Mouse (Mus musculus) testis, postnatal 14 days (tissue): Measurements from ENCODE around the gene Sptan1.

Experiments
- DNase-seq: peaks from one replicate; pipeline ENCODE4 v3.0.0; 2021; ENCODE audit warnings: low spot score

Sptan1 gene

DNA sequence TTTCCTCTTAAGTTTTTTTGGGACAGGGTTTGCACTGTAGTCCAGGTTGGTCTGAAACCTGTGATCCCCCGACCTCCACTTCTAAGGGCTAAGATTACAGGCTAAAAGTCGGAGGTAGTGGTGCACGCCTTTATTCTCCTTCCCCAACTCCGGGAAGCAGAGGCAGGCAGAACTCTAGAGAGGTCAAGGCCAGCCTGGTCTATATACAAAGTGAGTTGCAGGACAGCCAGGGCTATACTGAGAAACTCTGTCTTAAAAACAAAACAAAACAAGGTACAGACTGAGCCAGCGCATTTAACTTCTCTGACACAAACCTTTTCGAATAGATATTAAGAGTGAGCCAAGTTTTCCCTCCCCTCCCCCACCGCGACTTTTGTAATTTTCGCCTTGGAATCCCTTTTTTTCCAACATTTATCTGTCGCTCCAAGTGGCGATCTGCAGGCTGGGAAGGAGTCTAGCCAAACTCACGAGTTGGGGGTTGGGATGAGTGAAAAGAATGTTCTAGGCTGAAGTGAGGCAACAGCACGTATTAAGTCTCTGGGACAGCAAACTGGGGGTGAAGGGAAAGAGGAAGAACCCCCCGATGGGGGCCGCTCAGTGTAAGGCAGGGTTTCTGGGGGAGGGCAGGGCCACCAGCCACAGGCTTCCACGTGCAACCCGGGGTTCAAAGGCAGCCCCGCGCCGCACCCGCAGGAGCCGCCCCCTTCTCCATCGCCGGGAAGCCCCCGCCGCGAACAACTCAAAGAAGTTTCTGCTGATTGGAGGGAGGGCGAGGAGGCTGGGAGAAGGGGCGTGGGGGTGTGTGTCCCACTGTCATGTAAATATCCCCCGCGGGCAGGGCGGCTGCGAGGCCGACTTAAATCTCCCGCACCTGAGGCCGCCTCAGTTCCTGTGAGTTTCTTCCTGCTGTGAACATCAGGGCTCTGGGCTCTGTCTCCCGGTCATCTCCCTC is 96.1 kb downstream of the Sptan1 start:
- peak; percentile 62 for DNase-seq

DNA sequence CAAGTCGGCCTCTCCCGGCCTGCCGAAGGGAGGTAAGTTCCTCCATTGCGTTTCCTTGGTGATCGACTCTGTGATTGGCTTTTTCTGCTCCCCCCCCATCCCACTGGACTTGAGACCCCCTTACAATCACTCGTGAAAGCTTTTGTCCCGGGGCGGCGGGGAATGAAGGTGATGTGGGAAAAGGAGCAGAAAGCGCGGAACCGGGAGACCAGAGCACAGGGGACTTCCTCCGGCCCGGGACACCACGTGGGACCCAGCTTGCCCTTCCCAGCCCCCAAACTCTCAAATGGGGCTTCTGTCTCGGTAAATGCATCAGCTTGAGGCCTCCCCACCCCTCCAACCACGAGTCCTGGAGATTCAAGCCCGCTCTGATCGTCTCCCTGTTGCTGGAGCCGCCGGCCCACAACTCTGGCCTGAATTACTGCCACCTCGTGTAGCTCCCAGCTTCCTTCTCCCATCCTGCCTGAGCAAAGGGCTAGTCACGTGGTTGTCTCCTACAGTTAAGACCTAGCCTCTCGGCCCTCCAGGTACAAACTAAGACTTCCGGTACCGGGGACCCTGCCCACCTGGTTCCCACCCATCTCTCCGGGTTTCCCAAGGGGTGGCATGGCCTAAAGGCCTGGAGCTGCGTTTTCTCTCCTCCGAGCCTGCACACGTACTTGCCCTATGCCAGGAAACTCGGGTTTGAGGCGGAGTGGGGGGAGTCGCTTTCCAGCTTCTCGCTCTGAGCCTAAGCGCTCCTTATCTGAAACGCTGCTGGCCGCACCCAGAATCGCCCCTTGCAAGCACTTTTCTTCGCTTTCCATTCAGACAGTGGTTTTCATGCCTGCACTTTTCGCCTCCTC is 97.1 kb downstream of the Sptan1 start:
- peak; percentile 66 for DNase-seq

DNA sequence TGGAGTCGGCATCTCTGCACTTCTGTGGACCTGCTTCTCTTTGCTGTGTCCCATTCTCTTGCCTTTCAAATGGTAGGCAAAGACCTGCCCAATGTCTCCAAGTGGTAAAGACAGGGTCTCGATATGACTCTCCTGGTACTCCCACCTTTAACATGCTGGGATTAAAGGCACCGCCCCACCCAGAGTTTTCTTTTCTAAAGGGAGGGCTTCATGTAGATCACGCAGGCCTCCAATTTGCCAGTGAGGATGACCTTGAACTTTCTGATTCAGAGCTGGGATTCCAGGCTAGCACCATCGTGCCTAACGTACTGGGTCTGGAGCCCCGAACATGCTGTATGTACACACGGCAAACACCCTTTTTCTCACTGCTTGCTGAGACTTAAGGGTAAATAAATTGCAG is 97.9 kb downstream of the Sptan1 start:
- DNase-seq, result no peak

DNA sequence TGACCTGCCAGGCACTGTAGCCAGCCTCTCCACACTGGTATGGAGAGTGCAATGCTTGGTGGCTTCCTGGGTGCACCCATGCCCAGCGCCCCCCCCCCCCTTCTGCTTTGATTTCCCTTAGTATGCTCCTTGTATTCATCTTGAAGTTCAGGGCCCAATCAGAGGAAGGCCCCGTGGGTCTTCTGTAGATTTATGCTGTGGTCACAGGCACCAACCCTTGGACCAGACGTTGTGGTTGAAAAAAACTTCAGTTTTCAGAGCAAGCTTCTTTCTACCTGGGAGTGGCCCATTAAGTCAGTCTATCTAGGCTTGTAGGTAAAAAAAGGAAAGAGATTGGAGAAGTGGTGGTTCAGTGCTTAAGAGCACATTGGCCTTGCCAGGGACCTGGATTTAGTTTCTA is 98.4 kb downstream of the Sptan1 start:
- no peak for DNase-seq

DNA sequence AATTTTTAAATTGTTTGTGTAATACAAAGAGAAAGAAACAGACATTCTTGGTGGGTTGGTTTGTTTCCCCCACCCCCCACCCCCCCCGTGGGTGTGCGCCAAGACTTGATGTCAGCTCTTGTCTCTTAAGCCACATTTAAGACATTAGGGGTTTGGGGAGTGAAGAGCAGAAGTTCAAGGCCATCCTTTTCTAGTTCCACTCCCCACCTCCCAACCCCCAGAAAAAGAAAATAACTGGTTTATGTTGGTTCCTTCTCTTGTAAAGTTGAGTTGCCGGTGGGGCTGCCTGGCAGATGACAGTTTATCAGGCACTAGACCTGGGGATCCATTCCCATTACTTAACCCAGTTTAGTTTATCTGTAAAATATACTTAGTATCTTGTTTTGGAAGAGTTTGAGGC is 98.9 kb downstream of the Sptan1 start:
- DNase-seq, result no peak

DNA sequence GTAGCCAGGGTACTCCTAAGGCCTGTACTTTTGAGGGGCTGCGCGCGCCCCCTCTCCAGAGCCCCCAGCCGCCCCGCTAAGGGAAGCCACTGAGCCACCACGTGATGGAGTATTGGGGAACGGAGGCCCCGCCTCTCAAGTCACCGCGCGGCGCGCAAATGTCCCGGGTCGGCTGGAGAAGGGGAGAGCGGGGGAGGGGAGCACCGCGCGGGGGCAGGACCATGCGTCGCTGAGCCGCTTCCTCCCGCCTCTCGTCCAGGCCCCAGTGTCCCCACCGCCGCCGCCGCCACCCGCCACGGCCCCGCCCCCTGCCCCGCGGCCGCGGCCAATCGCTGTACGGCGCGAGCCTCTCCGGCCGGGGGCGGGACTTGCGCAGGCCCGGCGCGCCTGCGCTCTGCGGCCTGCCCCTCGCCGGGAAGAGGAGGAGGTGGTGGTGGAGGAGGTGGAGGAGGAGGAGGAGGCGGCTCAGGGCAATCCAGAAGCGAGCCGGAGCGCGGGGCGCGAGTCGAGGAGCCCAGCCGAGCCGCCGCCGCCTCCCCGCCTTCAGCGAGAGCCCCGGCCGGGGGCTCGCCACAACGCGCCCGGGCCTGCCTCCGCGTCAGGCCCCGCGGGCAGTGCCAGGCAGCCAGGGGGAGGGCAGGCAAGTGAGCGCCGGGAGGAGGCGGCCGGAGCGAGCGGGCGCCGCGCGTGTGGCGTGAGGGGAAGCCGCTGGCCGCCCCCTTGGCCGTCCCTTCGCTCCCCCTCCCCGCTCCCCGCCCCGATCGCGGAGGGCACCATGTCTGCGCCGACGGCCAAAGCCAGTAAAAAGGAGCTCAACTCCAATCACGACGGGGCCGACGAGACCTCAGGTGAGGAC is 100.9 kb downstream of the Sptan1 start:
- peak; percentile 96 for DNase-seq

DNA sequence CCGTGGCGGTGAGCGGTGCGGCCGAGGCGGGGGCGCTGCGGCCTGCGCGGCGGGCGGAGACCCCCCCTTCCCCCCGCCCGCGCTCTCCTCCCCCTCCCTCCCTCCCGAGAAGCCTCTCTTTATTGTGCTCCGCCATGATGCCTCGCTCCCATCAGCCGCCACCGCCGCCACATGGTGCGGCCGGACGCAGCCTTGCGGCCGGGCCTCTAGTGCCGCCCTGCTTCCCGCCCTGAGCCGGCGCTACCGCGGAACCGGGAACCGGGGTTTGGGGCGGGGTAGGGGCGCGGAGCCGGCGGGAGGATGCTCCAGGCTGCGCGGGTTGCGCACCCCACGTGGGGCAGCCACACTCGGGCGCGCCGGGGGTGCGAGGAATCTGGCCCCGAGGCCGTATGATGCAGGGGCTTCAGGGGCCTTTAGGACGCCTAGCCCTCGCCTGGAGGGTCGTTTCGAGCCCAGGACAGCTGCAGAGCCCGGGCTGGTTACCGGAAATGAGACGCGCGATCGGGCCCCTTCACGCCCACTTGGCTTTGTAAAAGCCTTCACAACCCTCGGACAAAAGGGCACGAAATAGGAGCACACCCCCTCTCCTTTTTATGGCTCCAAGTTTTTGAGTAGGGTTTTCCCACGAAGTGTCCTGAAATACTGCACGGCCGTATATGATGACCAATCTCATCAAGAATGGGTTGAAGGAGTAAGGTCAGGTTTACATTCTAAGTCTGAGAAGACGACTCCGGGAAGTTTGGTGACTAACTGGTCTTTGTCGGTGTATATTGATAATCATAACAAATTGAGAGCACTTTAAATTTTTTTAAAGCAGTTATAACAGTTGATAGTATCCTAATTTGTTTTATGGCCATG is 101.9 kb downstream of the Sptan1 start:
- peak; percentile 68 for DNase-seq

DNA sequence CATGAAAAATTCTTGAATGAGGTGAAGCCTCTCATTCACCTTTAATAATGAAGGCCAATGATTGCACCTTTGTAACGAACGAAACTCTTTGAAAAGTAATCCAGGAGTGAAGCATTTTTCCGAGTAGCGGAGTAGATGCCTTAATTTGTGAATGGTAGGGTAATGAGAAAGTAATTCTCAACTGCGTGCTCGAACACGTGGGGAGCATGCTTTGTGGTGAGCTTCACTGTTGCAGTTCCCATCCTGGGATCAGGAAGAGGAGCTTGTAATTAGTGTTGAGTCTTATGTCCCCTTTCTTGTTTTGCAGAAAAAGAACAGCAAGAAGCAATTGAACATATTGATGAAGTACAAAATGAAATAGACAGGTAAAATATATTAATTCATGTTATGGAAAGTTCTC is 102.6 kb downstream of the Sptan1 start:
- no peak for DNase-seq

DNA sequence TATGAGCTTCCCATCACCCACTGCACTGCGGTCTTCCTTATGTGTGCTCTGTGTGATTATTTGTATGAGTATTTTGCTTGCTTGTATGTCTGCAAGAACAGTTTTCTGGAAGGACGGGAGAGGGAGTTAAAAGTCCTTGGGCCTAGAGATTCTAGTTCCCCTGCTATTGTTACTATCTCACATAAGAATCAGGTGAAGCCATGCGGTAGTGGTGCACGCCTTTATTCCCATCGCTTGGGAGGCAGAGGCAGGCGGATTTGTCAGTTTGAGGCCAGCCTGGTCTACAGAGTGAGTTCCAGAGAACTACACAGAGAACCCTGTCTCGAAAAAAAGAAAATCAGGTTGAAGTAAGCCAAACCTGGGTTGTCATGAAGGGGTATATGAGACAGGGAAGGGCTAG is 107.5 kb downstream of the Sptan1 start:
- DNase-seq, result no peak

DNA sequence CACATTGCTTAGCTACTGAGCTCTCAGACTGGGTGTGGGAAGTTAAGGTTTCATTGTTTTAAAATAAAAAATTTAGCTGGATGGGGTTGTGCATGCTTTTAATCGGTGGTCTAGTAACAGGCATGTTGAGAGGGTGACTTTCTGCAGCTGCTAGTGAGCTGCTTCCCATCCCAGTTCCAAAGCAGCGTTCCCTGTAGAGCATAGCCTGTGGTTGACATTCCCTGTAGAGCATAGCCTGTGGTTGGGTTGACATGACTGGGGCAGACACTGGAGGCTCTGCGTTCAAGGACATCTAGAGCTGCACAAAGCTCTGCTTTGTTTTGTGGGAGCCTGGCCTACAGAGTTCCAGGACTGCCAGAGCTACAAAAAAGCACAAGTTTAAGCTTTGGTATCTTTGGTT is 107.9 kb downstream of the Sptan1 start:
- no peak for DNase-seq

DNA sequence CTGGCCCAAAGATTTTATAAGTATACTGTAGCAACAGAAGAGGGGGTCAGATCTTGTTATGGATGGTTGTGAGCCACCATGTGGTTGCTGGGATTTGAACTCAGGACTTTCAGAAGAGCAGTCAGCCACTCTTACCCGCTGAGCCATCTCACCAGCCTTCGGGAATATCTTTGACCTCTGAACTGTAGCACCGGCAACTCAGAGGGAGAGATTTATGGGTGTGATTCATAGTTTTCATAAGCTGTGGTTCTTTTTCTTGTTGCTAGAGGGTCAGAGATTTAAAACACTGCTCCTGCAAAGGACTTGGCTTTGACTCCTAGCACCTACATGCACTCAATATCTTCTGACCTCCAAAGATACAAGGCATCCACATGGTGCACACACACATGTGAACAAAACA is 110.3 kb downstream of the Sptan1 start:
- no peak for DNase-seq

DNA sequence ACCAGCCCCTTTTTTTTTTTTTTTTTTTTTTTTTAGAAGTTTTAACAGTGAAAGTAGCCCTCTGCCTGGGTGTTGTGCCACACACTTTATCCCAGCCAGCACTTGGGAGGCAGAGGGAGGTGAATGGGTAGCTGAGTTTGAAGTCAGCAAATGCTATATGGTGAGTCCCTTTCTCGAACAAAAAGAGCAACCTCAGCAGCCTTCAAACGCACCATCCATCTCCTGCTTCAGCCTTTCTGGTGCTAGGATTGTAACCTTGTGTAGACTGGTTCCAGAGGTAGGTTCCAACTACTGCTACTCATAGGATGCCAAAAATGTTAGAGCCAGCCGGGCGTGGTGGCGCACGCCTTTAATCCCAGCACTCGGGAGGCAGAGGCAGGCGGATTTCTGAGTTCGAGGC is 111.1 kb downstream of the Sptan1 start:
- DNase-seq, result no peak

DNA sequence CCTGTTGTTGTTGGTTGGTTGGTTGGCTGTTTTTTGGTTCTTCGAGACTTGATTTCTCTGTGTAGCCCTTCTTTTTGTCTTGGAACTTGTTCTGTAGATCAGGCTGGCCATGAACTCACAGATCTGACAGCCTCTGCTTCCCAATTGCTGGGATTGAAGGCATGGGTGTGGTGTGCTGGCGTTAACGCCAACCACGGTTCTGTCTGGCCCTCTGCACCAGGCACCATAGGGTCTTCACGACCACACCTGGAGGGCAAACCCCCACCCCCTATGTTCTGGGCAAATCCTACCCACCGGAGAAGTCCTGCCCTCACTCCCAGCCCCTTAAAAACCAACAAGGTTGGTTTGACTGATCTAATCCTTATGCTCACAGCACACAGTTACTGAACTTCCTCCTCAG is 111.6 kb downstream of the Sptan1 start:
- no peak for DNase-seq

DNA sequence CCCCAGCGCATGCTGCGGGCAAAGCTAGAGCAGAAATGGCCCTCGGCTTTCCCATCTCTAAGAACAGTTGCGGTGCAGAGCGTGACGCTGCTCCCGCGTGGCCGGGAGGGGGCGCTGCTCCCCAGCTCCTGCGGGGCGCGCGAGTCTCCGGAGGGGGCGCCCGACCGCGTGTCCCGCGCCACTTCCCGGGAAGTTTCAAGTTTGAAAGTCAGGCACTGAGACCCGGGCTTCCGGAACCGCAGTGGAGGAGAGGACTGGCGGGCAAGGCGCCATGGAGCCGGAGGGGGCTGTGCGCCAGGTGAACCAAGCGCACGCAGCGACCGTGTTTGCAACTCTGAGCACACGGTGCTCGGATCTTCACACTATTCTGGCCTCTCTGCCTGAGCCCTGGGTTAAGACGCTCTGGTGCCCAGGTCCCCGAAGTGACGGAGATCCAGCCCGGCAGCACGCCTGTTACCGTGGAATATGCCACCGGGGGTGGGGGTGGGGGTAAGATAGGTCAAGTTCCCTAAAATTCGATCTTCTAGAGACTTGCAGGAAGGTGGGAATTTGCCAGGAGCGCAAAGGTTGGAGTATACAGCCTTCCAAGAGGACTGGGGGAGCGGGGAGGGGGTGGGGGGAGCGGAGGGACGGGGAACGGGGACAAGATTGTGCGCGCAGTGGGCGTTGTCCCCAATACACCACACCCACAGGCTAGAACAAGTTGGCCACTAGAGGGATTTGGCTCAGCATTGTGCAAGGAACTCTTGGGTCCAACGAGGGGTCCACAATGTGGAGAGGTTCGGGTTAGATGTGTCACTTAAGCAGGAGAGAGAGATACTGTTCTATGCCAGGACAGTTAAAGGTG is 112.4 kb downstream of the Sptan1 start, which contains the start of gene Pkn3:
Pkn3 (plus strand) TSS at position 183 of the 847 bp plus-strand sequence.
- DNase-seq, result peak; percentile 84

DNA sequence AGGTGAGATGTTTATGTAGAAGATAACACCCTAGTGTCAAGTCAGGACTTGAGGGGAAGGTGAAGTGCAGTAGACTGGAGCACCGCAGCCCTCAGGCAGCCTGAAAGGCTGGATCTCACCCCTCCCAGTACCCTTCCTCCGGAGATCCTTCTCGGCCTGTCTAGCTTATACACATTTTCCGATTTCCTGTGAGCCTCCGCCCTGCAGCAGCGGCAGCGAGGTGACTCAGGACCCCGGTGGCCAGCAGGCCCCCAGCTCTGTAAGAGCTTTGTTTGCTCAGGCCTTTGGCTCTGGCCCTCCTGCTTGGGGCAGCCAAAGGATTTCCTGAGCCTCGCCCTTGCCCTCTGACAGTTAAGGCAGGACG is 113.0 kb downstream of the Sptan1 start:
- no peak for DNase-seq

DNA sequence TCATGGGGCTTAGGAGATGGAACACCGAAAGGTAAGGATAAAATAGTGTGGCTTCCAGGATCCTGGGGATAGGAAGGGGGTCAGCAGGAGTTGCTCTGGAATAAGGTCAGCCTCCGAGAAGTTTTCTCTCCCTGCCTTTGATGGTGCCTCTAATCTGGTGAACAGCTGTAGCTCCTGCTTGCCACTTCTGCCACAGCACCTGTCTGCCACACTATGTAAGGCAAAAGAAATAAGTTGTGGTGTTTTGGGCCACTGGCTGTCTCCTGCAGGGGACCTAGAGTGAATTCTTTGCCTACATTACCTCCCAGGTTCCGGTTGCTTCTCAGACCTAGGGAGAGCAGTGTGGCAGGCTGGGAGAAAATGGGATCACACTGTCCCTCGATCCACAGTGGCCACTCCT is 113.4 kb downstream of the Sptan1 start:
- DNase-seq, result no peak

DNA sequence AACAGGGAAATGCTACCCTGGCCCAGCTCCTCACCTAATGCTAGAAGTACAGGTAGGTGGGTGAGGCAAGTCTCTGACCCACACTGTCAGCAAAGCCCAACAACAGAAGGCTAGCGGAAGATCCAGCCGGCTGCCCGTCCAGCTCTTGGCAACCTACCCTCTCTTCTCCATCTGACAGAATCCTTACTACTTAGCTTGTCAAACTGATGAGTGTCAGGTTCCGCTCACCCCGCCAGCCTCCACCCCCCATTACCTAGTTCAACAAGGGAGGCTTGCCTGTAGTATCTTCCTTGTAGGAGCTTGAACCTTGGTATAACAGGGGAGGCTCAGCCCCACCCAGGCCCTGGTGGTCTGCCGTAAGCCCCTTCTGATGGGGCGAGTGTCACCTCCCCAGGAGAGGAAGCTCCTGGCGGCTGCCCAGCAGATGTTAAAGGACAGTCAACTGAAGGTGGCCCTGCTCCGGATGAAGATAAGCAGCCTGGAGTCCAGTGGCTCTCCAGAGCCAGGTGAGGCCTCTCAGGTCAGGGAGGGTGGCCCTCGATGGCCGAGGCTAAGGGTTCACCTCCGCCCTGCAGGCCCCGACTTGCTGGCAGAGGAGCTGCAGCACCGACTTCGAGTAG is 114.9 kb downstream of the Sptan1 start:
- DNase-seq, result no peak
